Mouse (Mus musculus): ENCODE results near the gene Chrm5. TPM values are rescaled to one million over a fixed set of nuclear protein-coding genes. Genes with fewer than 3 reads are reported as not detected.

The Chrm5 gene
- polyA plus RNA-seq, 1 experiment, result not detected

DNA sequence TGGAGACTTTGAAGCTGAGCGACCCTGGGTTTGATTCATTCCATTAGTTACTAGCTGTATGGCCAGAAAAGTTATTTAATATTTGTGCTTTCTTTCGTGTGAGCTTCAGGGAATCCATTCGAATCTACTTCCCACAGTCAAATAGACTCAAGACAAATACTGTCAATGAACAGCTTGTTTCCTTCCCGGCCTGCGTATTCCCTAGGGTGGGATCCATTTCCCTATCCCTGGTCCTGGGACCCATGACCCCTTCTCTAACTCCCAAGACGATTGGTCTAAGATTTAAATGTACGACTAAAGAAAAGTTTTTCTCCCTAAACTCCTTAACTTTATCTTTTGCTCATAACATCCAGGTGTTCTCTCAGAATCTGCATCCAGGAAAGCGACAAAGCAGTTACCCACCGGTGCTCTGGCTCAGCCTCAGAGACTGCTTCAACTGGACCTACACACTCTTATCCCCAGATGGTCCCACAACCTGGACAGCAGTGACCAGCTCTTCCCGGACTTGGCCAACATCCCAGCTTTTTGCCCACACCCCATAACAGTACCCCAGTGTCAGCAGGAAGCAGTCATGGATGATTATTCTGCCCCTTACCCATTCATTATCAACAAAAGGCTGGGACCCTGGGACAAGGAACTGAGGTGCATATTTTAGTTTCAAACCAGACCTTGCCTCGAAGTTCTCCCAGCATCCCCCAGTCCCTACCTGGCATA lies 10.1 kb upstream of the Chrm5 start:
- Histone ChIP-seq H3K27me3 (ENCODE audit: control insufficient read depth) (peaks cover 2% of the 10 kb centered on the region; the same call in 1 of the 2 replicates), H3K4me3 (replicated peaks) (no peak overlapping the region), H3K9me3 (ENCODE audit: control insufficient read depth, low read length) (no peaks in the 10 kb centered on the region), H3K36me3 (ENCODE audit: control insufficient read depth) (no peaks in the 10 kb centered on the region), H3K4me1 (ENCODE audit: control insufficient read depth) (peaks cover 31% of the 10 kb centered on the region)
- TF ChIP-seq TAL1 (IDR thresholded peaks at IDR 0.05; ENCODE audit: low read length) (no peak), GATA1 (IDR thresholded peaks at IDR 0.05; ENCODE audit: low read length) (no peak)

- TF ChIP-seq GATA1 (IDR thresholded peaks at IDR 0.05; ENCODE audit: low read length) (no peak), TAL1 (IDR thresholded peaks at IDR 0.05; ENCODE audit: low read length) (no peak)
- Histone ChIP-seq H3K4me1 (ENCODE audit: control insufficient read depth) (no peaks in the 10 kb centered on the region), H3K4me3 (replicated peaks) (no peak overlapping the region), H3K27me3 (ENCODE audit: control insufficient read depth) (peaks cover 2% of the 10 kb centered on the region; the same call in 1 of the 2 replicates), H3K9me3 (ENCODE audit: control insufficient read depth, low read length) (no peaks in the 10 kb centered on the region), H3K36me3 (ENCODE audit: control insufficient read depth) (no peaks in the 10 kb centered on the region)
Measured at GRCm38 (mm10) chr2:112484886-112485285, 4.3 kb upstream of the Chrm5 start.

DNA sequence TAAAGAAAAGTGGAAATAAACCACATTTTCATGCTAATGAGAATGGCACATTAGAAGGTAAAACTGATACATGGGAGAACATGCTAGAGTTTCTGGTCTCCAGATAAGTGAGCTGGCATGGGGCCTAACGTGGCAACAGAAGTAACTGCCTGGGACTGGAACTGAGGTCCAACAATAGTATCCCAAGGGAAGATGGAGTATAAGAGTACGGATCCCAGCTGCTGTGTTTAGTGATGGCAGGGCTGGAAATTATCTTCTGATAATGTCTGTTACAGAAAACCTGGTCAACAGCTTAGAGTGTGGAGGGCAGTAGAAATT lies 2.7 kb upstream of the Chrm5 start:
- Histone ChIP-seq H3K9me3 (ENCODE audit: control insufficient read depth, low read length) (no peaks in the 10 kb centered on the region), H3K27me3 (ENCODE audit: control insufficient read depth) (peaks cover 2% of the 10 kb centered on the region; the same call in 1 of the 2 replicates), H3K4me3 (replicated peaks) (no peak overlapping the region), H3K4me1 (ENCODE audit: control insufficient read depth) (no peaks in the 10 kb centered on the region), H3K36me3 (ENCODE audit: control insufficient read depth) (no peaks in the 10 kb centered on the region)
- no peak for TF ChIP-seq TAL1 (IDR thresholded peaks at IDR 0.05; ENCODE audit: low read length)
- no peak for TF ChIP-seq GATA1 (IDR thresholded peaks at IDR 0.05; ENCODE audit: low read length)

GRCm38 (mm10) chr2:112482533-112483333 lies 2.2 kb upstream of the Chrm5 start:
- Histone ChIP-seq H3K4me3 (replicated peaks) (no peak overlapping the region), H3K27me3 (ENCODE audit: control insufficient read depth) (peaks cover 2% of the 10 kb centered on the region; the same call in 1 of the 2 replicates), H3K4me1 (ENCODE audit: control insufficient read depth) (no peaks in the 10 kb centered on the region), H3K9me3 (ENCODE audit: control insufficient read depth, low read length) (no peaks in the 10 kb centered on the region), H3K36me3 (ENCODE audit: control insufficient read depth) (no peaks in the 10 kb centered on the region)
- no peak for TF ChIP-seq GATA1 (IDR thresholded peaks at IDR 0.05; ENCODE audit: low read length)
- no peak for TF ChIP-seq TAL1 (IDR thresholded peaks at IDR 0.05; ENCODE audit: low read length)

DNA sequence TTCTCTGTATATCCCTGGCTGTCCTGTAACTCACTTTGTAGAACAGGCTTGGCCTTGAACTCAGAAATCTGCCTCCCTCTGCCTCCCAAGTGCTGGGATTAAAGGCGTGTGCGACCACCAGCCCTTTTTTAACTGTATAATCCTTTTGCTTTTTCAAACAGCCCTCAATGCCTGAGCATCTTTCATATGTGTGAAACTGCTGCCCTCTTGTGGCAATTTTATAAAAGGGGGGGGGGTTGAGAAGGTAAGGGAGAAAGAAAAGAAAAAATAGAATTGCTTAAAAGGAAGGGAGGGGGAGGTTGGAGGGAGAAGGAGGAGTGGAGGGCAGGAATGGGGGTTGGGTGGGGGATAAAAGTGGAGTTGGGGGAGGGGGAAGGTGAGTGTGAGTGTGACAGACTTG lies 995 bp upstream of the Chrm5 start:
- Histone ChIP-seq H3K36me3 (ENCODE audit: control insufficient read depth) (no peaks in the 10 kb centered on the region), H3K4me3 (replicated peaks) (no peak overlapping the region), H3K9me3 (ENCODE audit: control insufficient read depth, low read length) (no peaks in the 10 kb centered on the region), H3K27me3 (ENCODE audit: control insufficient read depth) (peaks cover 2% of the 10 kb centered on the region; the same call in 1 of the 2 replicates), H3K4me1 (ENCODE audit: control insufficient read depth) (no peaks in the 10 kb centered on the region)
- TF ChIP-seq GATA1 (IDR thresholded peaks at IDR 0.05; ENCODE audit: low read length), result no peak

DNA sequence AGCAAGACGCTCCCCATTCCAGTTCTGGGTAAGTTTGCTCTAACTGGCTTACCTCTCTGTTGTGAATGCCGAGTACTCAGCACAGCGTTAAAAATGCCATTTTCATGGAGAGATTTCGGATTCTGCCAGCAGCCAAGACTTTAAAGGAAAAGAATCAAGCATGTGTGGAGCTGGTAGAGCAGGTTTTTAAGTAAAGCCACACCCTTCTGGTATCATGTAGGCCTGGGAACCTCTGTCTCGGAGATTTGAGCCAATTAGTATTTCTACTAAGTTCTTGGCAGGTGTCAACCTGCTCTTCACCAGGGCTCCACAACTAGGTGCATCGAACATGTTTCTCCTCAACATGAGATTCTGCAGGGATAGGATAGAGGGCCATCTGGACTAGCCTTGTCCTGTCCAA lies 4.0 kb downstream of the Chrm5 start:
- peaks cover 2% of the 10 kb centered on the region; the same call in 1 of the 2 replicates for H3K36me3 ChIP-seq (ENCODE audit: control insufficient read depth)
- TF ChIP-seq GATA1 (IDR thresholded peaks at IDR 0.05; ENCODE audit: low read length) (no peak), TAL1 (IDR thresholded peaks at IDR 0.05; ENCODE audit: low read length) (no peak)
- H3K27me3 ChIP-seq (ENCODE audit: control insufficient read depth), result no peaks in the 10 kb centered on the region
- H3K4me3 ChIP-seq (replicated peaks), result no peak overlapping the region
- no peaks in the 10 kb centered on the region for H3K9me3 ChIP-seq (ENCODE audit: control insufficient read depth, low read length)
- no peaks in the 10 kb centered on the region for H3K4me1 ChIP-seq (ENCODE audit: control insufficient read depth)

DNA sequence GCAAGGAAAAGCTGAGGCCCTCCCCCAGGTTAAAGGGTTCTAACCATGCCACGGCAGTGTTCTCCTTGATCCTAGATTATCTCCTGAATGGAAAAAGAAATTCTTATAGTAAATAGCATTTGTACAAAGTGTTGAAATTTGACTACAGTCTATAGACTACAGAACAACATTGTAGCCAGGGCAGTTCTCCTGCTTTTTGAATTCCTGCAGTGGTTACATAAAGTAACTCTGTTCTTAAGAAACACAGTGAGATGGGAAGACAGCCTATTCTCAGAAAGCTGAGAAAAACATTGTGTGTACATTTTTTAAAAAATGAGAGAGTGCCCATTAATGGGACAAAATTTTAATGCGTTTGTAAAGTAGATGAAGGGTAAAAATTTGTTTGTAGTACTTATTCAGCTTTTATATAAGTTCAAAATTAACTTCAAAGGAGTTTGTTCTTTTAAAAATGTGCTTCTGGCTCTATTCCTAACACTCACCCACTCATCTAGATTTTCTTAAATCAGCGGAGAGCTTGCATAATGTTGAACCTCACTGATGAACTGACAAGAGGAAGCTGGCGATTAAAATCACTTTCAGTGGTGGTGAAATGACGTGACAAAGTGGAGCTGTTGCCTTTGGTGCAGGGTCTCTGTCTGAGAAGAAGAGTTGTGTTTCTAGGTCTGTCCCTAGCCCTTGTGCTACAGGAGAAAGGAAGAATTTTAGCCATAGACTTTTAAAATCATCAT lies 5.4 kb downstream of the Chrm5 start:
- Histone ChIP-seq H3K4me1 (ENCODE audit: control insufficient read depth) (no peaks in the 10 kb centered on the region), H3K9me3 (ENCODE audit: control insufficient read depth, low read length) (no peaks in the 10 kb centered on the region), H3K27me3 (ENCODE audit: control insufficient read depth) (no peaks in the 10 kb centered on the region), H3K4me3 (replicated peaks) (no peak overlapping the region), H3K36me3 (ENCODE audit: control insufficient read depth) (peaks cover 6% of the 10 kb centered on the region)
- TF ChIP-seq TAL1 (IDR thresholded peaks at IDR 0.05; ENCODE audit: low read length), result no peak
- TF ChIP-seq GATA1 (IDR thresholded peaks at IDR 0.05; ENCODE audit: low read length), result no peak

- H3K9me3 ChIP-seq (ENCODE audit: control insufficient read depth, low read length), result no peaks in the 10 kb centered on the region
- no peak for TF ChIP-seq TAL1 (IDR thresholded peaks at IDR 0.05; ENCODE audit: low read length)
- no peak for TF ChIP-seq GATA1 (IDR thresholded peaks at IDR 0.05; ENCODE audit: low read length)
- H3K36me3 ChIP-seq (ENCODE audit: control insufficient read depth), result peaks cover 37% of the 10 kb centered on the region
- no peaks in the 10 kb centered on the region for H3K27me3 ChIP-seq (ENCODE audit: control insufficient read depth)
- H3K4me3 ChIP-seq (replicated peaks), result no peak overlapping the region
- no peaks in the 10 kb centered on the region for H3K4me1 ChIP-seq (ENCODE audit: control insufficient read depth)
Measured at GRCm38 (mm10) chr2:112472076-112472475, 8.5 kb downstream of the Chrm5 start.

DNA sequence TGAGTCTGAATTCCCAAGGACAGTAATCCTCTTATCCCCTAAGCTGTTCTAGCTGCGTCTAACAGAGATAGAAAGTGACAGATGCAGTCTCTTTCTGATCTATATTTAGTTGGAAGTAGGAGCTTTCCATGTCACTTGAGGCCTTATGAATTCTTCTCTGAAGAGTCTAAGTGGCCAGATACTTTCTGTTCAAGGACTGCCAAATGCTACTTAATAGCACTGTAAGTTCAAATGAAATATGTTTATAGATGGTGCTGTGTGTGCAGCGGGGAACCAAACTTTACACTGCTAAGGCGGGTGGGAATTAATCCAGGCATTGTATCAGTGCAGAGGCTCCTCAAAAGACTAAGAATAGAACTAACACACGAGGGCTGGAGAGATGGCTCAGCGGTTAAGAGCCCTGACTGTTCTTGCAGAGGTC lies 9.6 kb downstream of the Chrm5 start:
- peaks cover 47% of the 10 kb centered on the region for H3K36me3 ChIP-seq (ENCODE audit: control insufficient read depth)
- TF ChIP-seq GATA1 (IDR thresholded peaks at IDR 0.05; ENCODE audit: low read length) (no peak), TAL1 (IDR thresholded peaks at IDR 0.05; ENCODE audit: low read length) (no peak)

More for the DNA sequence above, 9.6 kb downstream of the Chrm5 start:
- Histone ChIP-seq H3K27me3 (ENCODE audit: control insufficient read depth) (no peaks in the 10 kb centered on the region), H3K4me1 (ENCODE audit: control insufficient read depth) (no peaks in the 10 kb centered on the region), H3K9me3 (ENCODE audit: control insufficient read depth, low read length) (no peaks in the 10 kb centered on the region), H3K4me3 (replicated peaks) (no peak overlapping the region)
